Mouse (Mus musculus): Measurements from ENCODE around the gene Nr1h5. TPM values are rescaled to one million over a fixed set of nuclear protein-coding genes. Genes with fewer than 3 reads are reported as not detected.

Nr1h5 gene
- total RNA-seq, 2 experiments from 2014 or later: not detected

- ATAC-seq (replicated peaks; ENCODE audit: low FRiP score, low TSS enrichment, poor library complexity, severe bottlenecking): no peak
Observed at GRCm38 (mm10) chr3:102899136-102899535, 64.8 kb downstream of the Nr1h5 start.

Other genes with a start within 250 kb of the Nr1h5 start
- gene Tspan2, start 229.6 kb downstream of the Nr1h5 start, total RNA-seq (2014; fragmentation: Nextera tagmentation): 1.3 and 1.6 TPM in 2 replicates
- 1.0 TPM in 1 of 2 replicates, not detected in the other for gene Tspan2, start 229.6 kb downstream of the Nr1h5 start, total RNA-seq (2017)
- not detected in 2 replicates for gene Tshb, start 181.4 kb downstream of the Nr1h5 start, total RNA-seq (2014; fragmentation: Nextera tagmentation)
- gene Tshb, start 181.4 kb downstream of the Nr1h5 start, total RNA-seq (2017): not detected in 2 replicates
- not detected in 2 replicates for gene Sycp1, start 28.0 kb downstream of the Nr1h5 start, total RNA-seq (2014; fragmentation: Nextera tagmentation)
- not detected in 2 replicates for gene Sycp1, start 28.0 kb downstream of the Nr1h5 start, total RNA-seq (2017)
- gene Sike1, start 31.6 kb upstream of the Nr1h5 start, total RNA-seq (2014; fragmentation: Nextera tagmentation): 15.9 and 25.6 TPM in 2 replicates
- 15.1 and 23.5 TPM in 2 replicates for gene Sike1, start 31.6 kb upstream of the Nr1h5 start, total RNA-seq (2017)
- 225 and 272 TPM in 2 replicates for gene Csde1, start 56.3 kb upstream of the Nr1h5 start, total RNA-seq (2014; fragmentation: Nextera tagmentation)
- gene Csde1, start 56.3 kb upstream of the Nr1h5 start, total RNA-seq (2017): 502 and 648 TPM in 2 replicates
- gene Nras, start 94.2 kb upstream of the Nr1h5 start, total RNA-seq (2014; fragmentation: Nextera tagmentation): 76.5 and 84.3 TPM in 2 replicates
- 62.4 and 113 TPM in 2 replicates for gene Nras, start 94.2 kb upstream of the Nr1h5 start, total RNA-seq (2017)
- gene Ampd1, start 109.9 kb upstream of the Nr1h5 start, total RNA-seq (2014; fragmentation: Nextera tagmentation): 1.7 TPM in 1 of 2 replicates, not detected in the other
- gene Ampd1, start 109.9 kb upstream of the Nr1h5 start, total RNA-seq (2017): not detected in 2 replicates
- gene Dennd2c, start 138.5 kb upstream of the Nr1h5 start, total RNA-seq (2014; fragmentation: Nextera tagmentation): 4.0 and 4.9 TPM in 2 replicates
- 2.0 and 2.4 TPM in 2 replicates for gene Dennd2c, start 138.5 kb upstream of the Nr1h5 start, total RNA-seq (2017)
- 134 and 143 TPM in 2 replicates for gene Bcas2, start 207.5 kb upstream of the Nr1h5 start, total RNA-seq (2014; fragmentation: Nextera tagmentation)
- 260 and 277 TPM in 2 replicates for gene Bcas2, start 207.5 kb upstream of the Nr1h5 start, total RNA-seq (2017)

Data from megakaryocyte-erythroid progenitor cell, adult 5-6 weeks (primary cell).